Mouse (Mus musculus): ENCODE results near the gene Socs3.
A peak's percentile ranks its signal among the peaks of the same experiment; 100 is the strongest.

The Socs3 gene

DNA sequence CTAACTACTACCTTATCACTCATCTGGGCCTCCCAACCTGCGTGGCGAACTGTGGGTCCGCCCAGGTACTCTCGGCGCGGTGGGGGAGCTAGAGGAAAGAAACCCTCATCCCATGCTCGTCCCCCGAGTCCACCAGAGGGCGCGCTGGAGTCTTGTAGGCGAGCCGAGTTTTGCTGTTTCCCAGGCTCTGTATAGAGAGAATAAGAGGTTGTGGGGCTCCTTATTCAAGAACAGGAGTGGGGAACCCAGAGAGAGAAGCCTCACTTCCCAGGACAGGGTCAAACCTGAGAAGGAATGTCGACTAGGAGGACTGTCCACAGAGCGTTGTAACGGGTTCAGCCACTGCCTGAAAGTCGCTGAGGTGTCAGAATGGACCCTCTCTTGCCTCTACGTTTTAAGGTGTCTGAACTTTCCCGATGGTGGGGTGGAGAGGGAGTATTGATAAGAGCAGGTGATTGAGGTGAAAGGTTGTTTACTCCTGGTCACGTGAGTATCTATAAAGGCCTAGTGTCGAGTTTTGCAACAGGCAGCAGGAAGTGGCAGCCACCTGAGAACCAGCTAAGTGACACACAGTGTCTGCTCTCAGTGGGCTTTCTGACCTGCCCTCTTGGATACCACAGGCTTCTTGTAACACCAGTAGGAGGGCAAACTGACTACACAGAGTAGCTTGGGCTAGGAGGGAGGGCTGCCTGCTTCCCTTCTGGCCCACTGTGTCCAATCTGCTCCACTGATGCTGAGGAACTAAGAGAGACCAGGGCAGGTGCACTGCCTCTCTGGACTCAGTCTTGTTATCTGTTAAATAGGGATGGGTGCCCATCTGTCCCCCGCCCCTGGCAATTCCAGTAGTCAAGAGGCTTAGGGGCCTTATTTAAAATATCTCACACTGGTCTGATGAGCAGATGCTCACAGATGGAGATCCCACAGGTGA is at the start of gene Socs3:
TSS of gene Socs3 (minus strand) at position 103 of the 928 bp plus-strand sequence.
- DNase-seq (ENCODE audit: low spot score in 2 of 2), result peak; percentile 81 to 88

DNA sequence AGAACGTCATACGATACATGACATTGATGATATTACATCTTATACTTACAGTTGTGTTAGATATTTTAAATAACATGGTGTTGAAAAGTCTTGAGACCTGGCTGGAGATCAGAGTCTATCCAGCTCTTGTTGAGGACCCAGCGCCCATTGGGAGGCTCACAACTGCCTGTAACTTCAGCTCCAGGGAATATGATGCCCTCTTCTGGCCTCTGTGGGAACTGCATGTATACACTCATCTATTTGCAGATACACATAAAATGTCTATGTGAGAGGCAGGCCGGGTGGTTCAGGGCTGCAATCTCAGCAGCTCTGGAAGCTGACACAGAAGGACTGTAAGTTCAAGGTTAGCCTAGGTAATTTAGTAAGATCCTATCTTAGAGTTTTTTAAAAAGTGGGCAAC is 48.5 kb upstream of the Socs3 start:
- DNase-seq (ENCODE audit: low spot score in 2 of 2), result no peak

DNA sequence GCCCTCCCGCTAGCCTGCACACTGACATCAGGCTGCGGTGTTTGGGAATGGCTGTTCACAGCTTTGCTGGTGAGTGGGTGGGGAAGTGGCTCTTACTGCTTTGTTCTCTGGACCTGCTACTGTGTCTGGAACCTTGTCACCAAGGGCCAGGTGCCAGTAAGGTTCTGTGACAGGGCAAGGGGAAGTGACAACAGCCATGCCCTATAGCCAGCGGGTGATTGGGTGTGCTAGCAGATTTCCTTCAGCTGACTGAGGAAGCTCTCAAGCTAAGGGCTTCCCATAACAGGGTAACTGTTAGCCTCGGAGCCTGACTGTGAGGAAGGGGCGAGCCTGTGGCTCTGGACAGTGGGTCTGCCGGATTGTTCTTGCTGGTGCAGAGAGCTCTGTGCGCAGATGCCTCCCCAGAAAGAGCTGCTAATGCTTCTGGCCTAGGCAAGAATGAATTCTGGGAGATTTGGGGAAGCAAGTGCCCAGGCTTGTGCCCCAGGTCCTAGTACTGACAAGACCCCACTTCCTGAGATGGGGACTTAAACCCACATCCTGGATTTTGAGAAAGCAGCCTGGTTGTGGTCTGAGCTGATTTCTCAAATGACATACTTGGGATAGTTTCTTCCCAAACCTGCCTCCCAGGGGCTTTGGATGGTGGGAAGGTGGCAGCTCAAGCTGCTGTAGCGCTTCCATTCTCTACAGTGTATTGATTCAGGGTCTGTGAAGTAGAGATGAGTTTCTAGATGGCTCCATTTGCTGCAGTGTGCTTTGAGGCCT is 45.7 kb upstream of the Socs3 start:
- no peak for DNase-seq (ENCODE audit: low spot score in 2 of 2)

DNA sequence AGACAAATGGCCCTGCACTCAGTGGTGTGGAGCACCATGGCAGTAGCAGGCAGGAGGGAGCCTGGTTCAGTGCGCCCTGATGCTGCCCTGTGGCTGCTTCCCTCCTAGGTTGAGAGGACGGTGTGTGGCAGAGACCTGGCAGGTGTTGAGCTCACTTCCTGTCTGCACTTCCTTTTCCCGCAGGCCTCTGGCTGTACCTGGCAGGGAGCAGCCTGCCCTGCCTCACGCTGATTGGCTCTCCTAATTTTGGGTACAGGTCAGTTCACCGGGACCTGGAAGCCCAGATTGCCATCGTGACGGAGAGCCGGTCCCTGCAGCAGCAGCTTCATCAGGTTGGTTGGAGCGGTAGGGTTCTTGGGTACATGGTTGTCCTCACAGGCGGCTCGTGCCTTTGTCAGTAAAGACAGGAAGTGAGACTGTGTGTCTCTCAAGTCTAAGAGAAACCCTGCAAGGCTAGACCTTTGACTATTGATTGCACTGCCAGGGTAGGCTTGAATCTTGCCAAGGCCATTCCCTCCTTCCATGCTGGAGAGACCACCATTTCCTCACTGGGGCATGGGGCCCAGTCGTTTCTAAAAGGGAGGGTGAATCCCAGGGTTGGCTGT is 44.6 kb upstream of the Socs3 start:
- no peak for DNase-seq (ENCODE audit: low spot score in 2 of 2)

DNA sequence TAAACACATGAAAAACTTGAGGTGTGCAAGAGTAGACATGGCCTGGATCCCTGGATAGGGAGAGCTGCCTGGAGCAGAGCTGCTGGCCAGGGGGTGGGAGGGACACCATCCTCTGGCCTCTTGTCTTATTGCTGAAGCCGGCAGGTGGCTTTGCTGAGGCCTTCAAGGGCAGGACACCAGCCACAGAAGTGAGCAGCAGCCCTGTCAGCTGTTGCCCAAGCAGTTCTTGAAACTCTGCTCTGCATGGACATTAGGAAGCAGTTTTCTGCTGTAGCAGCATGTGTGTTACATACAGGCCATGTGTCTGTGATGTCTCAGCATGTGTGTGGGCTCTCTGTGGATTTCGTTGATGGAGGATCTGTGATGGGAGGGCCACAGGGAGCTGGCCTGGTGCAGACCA is 43.5 kb upstream of the Socs3 start:
- no peak for DNase-seq (ENCODE audit: low spot score in 2 of 2)

DNA sequence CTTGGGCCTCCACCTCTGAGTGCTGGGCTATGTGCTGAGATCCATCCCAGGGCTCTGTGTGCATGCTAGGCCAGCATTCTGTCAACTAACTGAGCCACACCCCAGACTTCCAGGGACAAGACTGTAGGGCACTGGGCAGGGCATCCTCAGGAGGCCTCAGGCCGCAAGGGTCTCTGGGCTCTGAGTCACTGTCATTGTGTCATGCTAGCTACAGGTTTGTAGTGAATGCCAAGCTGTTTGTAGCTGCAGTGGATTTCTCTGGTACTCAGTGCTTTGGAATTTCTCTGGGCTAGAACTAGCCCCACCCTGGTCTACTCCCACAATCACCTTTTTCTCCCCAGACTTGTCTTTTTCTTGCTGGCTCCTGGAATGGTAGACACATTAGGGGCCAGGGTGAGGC is 42.7 kb upstream of the Socs3 start:
- no peak for DNase-seq (ENCODE audit: low spot score in 2 of 2)

DNA sequence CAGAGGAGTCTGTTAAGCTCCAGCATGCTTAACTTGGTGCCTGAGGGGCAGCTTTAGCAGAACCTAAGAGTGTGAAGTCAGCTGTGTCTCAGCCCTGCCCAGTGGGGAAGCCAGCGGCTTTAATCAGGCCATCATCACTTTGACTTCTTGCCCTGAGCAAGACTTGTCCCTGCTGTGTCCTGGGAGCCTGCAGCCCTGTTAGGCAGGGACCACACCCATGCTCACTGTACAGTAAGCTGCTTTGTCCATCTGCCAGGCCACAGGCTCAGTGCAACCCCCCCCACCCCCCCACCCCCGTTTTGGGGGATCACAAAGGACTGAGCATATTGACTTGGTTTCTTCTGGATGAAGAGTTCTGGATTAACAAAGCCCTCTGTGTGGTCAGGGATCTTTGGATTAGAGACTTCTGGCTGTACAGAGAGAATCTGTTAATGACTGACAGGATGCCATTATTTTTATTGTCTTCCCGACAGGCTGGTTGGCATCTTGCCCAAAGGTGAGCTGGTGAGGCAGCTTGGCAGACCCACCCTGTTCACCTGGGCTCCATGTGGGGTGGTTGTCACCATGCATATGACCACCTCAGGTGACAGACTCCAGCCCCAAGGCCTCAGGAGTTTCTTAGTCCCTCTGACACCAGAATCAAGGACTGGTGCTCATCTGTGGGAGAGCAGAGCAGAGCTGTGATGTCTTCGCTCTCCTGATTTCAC is 40.2 kb upstream of the Socs3 start:
- DNase-seq (ENCODE audit: low spot score in 2 of 2), result no peak

DNA sequence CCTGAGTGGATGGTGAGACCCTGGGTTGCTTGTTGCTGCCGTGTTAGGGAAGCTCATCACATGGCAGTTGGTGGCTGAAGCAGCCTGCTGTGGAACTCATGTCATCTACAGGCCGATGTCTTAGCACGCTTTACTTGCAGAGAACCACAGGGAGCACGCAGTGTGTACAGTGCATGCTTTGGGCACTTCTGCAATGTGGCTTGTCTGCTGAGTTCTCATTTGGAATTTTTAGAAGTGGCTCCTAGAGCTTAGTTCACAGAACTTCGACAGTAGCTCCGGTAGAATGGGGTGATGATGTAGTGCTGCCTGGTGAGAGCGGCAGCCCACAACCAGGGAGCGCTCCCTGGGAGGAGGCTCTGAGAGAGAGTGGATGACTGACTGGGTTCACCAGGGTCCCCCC is 39.0 kb upstream of the Socs3 start:
- DNase-seq (ENCODE audit: low spot score in 2 of 2), result no peak

DNA sequence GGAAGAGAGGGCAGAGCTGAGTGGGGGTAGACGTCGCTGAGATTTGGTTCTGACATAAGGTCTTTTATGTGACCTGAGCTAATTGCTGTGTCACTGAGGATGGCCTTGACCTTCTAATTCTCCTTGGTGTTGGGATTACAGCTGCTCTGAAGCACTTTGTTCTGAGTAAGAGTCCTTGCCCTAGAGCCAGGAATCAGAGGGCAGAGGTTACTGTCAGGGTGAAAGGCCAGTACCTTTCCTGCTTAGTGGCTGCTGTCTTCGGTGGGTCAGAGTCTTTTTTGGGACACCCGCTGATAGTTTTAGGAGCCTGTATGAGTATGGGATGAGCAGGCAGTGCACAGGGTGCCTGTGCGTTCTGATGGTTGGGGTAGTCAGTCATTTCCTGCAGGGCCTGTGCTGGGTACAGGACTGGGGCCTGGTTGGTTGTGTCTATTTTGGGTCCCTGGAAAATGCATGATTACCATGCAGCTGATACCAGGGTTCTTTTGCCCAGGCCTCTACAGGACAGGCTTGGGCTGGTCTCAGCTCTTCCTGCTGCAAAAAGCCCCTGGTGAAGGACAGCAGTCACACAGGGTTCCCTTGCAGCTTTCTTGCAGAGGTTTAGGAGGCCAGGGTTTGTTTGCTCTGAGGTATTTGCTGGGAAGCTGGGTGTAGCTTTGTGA is 38.4 kb upstream of the Socs3 start:
- no peak for DNase-seq (ENCODE audit: low spot score in 2 of 2)

DNA sequence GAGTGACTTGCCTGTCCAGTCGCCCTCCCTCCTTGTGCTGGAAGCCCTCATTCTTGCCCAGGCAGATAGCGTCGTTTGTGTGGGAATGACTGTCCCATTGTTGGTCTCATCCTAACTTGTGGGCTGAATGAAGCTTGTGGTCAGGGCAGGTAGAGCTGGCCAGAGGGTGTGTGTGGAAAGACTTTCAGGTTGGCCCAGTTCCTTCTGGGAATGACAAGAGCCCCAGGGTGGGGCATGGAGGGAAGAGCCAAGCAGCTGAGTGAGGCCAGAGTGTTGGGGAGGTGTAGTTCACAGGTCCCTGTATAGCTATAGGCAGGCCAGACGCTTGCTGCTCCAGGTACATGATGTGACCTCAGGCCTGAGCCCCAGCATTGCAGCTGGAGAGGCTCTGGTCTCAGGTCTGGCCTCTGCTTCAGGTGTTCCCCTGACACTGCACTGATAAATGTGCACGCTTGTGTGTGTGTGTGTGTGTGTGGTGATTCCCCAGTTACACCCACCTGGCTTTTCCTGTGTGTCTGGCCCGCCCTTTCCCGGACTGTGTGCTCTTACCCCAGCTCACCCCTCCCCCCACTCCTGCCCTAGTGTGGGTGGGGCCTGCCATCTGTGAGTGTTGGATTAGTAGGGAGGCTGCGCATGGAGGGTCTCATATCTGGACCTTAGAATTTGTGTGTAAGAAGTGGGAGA is 37.8 kb upstream of the Socs3 start:
- no peak for DNase-seq (ENCODE audit: low spot score in 2 of 2)

DNA sequence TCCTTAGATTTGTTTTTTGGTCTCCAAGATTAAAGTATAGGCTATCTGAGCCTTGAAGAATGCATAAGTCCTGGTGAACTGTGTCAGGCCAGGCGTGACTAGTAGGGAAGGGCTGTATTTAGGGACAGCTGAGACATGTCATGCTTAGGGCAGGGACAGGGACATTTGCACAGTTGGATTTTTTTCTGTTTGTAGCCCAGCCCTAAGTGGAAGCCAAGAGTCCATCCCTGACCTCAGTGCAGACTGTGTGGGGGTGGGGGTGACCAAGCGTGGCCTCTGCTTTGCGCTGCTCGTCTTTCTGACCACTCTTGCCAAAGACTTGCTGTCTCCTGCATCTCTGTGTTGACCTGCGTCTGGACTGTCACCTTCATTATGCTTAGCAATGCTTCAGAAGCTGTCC is 34.4 kb upstream of the Socs3 start:
- DNase-seq (ENCODE audit: low spot score in 2 of 2), result no peak

DNA sequence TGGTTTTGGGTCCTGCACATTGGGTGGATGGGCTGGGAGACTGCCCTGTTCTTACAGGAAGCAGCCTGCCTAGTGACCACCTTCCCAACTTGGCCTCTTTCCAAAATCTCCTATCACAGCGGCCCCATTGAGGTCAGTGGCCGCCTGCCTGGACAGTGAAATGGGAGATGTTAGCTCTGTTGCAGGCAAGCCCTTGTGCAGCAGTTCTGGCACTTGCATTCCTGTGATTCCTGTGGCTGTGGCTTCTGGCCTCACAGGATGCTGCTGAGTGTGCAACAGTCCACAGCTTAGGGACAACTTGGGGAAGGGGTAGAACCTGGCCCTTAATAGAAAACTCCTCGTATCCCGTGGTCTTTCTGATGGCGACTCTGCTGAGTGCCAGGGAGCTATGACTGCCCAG is 33.9 kb upstream of the Socs3 start:
- no peak for DNase-seq (ENCODE audit: low spot score in 2 of 2)

DNA sequence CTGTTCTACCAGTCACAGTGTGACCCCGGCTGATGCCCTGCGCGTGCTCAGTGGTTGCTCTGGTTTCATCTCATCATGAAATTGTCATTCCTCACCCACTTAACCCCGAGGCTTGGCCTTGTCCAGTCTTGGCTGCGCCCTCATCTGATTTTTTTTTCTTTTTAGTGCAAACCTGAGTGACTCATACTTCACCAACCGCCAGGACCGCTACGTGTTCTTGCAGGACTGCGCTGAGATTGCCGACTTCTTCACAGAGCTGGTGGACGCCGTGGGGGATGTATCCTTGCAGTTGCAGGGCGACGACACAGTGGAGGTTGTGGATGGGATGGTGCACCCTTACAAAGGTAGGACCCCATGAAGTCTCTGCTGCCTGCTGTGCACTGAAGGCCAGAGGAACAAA is 33.3 kb upstream of the Socs3 start:
- no peak for DNase-seq (ENCODE audit: low spot score in 2 of 2)

DNA sequence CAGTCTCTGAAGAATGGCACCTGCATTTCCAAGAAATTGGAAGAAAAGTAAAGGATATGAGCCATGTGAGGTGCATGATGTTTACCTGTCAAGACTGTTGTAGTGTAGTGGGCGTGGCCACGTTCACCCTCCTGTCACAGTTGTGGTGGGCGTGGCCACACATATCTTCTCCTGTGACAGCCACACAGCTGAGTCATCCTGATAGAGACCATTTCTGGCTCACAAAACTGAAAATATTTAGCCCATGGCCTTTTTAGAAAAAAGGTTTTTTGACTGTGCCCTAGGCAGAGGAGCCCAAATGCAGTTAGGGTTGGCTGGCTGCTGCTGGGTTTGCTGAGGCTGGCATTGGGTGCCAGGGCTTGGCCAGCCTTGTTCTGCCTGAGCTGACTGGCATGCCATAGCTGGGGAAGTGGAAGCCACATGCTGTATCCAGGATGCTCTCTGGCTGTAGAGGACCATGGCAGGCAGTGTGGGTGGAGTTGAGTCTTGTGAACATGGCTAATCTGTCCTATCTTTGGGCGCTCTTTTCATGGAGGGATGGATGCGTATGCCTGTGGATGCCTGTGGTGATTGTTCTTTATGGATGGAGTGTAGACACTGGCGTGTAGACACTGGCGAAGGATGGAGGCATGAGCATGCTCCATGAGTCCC is 30.8 kb upstream of the Socs3 start:
- no peak for DNase-seq (ENCODE audit: low spot score in 2 of 2)

DNA sequence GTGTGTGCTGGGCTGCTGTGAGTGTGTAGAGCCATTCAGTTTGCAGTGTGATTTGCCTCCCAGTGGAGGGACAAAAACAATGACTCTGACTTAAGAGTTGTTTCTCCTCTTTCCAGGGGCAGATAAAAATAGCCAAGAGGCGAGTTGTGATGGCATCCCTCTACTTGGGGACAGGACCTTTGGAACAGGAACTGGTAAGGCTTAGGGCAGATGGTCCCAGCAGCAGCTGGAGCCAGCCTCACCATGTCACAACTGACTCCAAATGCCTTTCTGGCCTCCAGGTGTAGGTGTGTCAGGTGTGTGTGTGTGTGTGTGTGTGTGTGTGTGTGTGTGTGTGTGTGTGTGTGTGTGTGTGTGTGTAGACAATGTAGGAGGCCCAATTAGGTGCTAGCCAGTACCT is 30.2 kb upstream of the Socs3 start:
- no peak for DNase-seq (ENCODE audit: low spot score in 2 of 2)

DNA sequence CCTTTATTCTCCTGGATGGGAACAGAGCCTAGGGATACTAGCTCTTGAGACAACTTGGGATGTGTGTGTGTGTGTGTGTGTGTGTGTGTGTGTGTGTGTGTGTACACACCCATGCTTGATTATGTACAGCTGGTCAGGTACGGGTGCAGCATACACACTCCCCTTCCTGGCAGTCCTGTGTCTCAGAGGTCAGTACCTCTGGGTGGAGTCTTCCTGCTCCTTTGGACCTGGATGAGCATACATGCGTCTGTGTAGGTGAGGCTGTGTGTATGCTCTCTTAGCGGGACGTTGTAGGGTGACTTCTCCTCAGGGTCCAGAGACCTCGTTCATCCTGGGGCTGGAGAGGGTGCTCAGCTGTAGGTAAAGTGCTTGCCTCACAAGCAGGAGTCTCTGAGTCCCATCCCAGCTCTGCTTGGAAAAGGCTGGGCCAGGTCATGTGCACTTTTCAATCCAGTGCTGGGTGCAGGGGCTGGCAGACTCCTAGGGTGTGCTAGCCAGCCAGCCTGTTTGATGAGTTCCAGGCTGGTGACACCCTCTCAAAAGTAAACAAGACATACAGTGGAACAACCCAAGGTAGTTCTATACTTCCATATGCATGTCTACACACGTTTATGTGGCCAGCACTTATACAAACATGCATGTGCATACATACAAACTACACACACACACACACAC is 29.6 kb upstream of the Socs3 start:
- DNase-seq (ENCODE audit: low spot score in 2 of 2), result no peak

DNA sequence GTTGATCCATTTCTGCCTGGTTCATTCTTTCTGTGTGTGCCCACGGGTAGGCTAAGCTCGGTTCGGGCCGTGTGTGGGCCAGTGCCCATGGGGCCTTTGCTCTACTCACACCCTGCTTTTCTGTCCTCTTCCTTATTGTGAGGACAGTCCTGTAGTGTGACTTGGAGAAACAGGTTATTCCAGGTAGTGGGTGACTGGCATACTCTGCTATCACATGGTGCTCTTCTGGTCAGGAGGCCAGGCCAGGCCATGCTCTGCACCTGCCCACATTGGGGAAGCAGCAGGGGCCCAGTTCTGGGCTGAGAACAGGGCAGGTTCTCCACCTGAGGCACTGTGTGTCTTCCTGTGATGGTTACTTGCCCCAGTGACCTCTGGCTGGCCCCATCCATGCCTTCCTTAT is 28.5 kb upstream of the Socs3 start:
- no peak for DNase-seq (ENCODE audit: low spot score in 2 of 2)

DNA sequence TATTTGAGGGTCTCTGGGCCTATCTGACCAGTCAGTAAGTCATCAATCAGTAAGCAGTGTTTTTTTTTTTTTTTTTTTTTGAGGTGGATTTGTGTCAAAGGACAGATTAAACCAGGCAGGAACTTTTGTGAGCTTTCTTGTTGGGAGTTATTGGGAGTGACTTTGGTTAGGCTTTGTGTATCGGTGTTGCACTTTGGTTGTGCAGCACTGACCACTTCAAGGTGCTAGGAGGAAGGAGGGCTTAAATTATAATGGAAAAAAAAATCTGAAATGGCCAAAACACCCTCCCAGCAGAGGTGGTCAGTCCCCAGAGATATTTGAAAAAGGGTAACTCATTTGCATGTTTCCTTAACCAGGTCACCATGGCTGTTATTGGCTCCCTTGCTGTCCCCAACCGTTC is 27.2 kb upstream of the Socs3 start:
- no peak for DNase-seq (ENCODE audit: low spot score in 2 of 2)

DNA sequence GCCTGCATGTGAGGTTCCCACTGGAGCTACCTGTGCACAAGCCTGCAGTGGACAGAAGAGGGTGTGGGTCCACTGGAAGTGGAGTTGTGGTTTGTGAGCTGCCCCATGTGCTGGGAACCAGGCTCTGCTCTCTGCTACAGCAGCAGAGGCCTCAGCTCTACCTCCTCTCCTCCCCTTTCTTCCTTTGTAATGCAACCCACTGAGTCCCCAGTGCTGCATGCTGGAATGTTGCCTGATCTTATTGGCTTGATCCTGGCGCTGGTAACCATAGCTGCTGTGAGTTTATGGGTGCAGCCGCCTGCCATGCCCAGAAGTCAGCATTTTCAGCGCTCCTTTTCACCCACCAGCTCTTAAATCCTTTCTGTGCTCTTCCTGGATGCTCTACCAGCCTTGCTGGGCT is 26.2 kb upstream of the Socs3 start:
- DNase-seq (ENCODE audit: low spot score in 2 of 2), result no peak

DNA sequence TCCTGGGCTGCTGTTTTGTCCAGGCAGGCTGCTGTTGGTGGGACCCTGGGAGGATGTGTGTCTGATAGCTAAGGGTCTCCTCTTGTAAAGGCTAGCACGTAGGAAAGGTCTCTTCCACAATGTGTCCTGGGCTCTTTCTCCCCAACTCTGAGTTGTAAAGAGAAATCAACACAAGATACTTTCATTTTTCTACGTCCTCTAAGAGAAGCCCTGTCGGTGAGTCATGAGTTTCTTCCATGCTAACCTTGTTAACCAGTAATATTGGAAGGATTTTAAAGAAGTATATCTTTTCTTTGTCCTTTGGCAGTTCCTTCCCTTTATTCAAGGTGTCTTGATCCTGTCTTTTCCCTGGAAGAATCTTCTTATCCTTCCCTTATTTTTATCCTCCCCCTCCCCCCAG is 25.8 kb upstream of the Socs3 start:
- DNase-seq (ENCODE audit: low spot score in 2 of 2), result no peak

Measured in right cerebral cortex, postnatal 36 days (tissue).